Mouse (Mus musculus) erythroblast, embryonic 14.5 days (primary cell): Measurements from ENCODE around the gene Mpig6b.

Experiments
- GATA1 ChIP-seq: IDR thresholded peaks from 2 replicates; pipeline ENCODE4 v1.6.1; 2012; ENCODE audit warnings: low read length, inconsistent platforms, mixed read lengths
- TAL1 ChIP-seq: IDR thresholded peaks from 3 replicates; pipeline ENCODE4 v1.6.1; 2012; ENCODE audit warnings: low read length, inconsistent platforms, mixed read lengths

- TF ChIP-seq GATA1 (no peak), TAL1 (no peak)
Measured at GRCm38 (mm10) chr17:35026206-35026605, 39.8 kb downstream of the Mpig6b start.
